Mouse (Mus musculus) lung, adult 2 months (tissue): ENCODE data around the gene Anks1.

Source experiments
- CTCF ChIP-seq: fragments of 200-500 bp; IDR thresholded peaks from 2 replicates; pipeline ENCODE4 v1.5.1; 2011; ENCODE audit warnings: mild to moderate bottlenecking, low read length, control low read depth; ENCODE audit not compliant: insufficient read depth
- POLR2A ChIP-seq: fragments of 200-500 bp; IDR thresholded peaks from 2 replicates; pipeline ENCODE4 v1.6.1; 2011; ENCODE audit warnings: low read depth, mild to moderate bottlenecking, control low read depth, low read length, borderline replicate concordance; ENCODE audit errors: extremely low read depth

DNA sequence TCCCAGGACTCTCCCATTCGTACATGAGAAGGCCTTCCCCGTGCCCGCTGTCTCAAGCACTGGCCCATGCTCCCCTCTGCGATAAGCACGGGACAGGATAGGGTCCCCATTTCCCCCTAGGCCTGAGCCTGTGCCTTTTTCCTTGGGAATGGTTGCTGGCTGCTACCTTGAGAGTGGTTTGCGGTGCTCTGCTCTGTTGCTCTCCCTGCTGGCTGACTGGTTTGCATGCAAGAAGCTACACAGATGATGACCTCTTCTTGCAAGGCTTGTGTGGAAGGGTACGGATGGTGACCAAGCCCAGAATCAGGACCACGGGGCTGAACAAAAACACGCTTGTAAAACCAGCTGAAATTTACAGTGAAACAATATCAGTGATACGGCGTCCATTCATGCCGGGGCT, 75.3 kb downstream of the Anks1 start:
- peak; percentile 73 for TF ChIP-seq CTCF
- TF ChIP-seq POLR2A = no peak
